Mouse (Mus musculus) liver, embryonic 16.5 days (tissue): Measurements from ENCODE around the gene 1700022I11Rik. TPM values are rescaled to one million over a fixed set of nuclear protein-coding genes. Genes with fewer than 3 reads are reported as not detected.

Experiments
- ATAC-seq: fragments of 200-750 bp; cut with Nextera tagmentation; 2 replicates; pipeline ENCODE4 v1.8.0; 2017; ENCODE audit warnings: low read depth, mild to moderate bottlenecking, moderate number of reproducible peaks, moderate library complexity
- H3K27ac ChIP-seq: fragments of 300-500 bp; sonication (generic); 2 replicates; pipeline ENCODE4 v1.5.1; 2014; ENCODE audit warnings: mild to moderate bottlenecking, low read length
- H3K27me3 ChIP-seq: fragments of 300-500 bp; sonication (generic); 2 replicates; pipeline ENCODE4 v1.6.1; 2014; ENCODE audit warnings: low read depth, low read length, mixed read lengths; ENCODE audit not compliant: control insufficient read depth, insufficient read depth
- H3K36me3 ChIP-seq: fragments of 300-500 bp; sonication (generic); 2 replicates; pipeline ENCODE4 v1.6.1; 2014; ENCODE audit warnings: mild to moderate bottlenecking; ENCODE audit not compliant: control insufficient read depth, insufficient read depth
- H3K4me1 ChIP-seq: fragments of 300-500 bp; sonication (generic); 2 replicates; pipeline ENCODE4 v1.6.1; 2014; ENCODE audit warnings: low read depth, low read length, mixed read lengths; ENCODE audit not compliant: control insufficient read depth
- H3K4me2 ChIP-seq: fragments of 300-500 bp; sonication (generic); 2 replicates; pipeline ENCODE4 v1.6.1; 2014; ENCODE audit warnings: low read depth, low read length, mixed read lengths
- H3K4me3 ChIP-seq: fragments of 300-500 bp; sonication (generic); 2 replicates; pipeline ENCODE4 v1.5.1; 2014; ENCODE audit warnings: low read depth, mild to moderate bottlenecking, low read length
- H3K9ac ChIP-seq: fragments of 300-500 bp; sonication (generic); 2 replicates; pipeline ENCODE4 v1.6.1; 2014; ENCODE audit warnings: low read depth, low read length
- H3K9me3 ChIP-seq: fragments of 300-500 bp; sonication (generic); replicated peaks from 2 replicates; pipeline ENCODE4 v1.6.1; 2016; ENCODE audit warnings: low read length; ENCODE audit not compliant: control insufficient read depth
- WGBS: fragments of 180-500 bp; shearing (Covaris S2); extraction: QIAGEN DNeasy Blood & Tissue Kit; methylation state at CpG from one replicate; pipeline ENCODE4 v1.1.7; 2014; ENCODE audit not compliant: insufficient replicate concordance; 5-methylcytosine and 5-hydroxymethylcytosine counted together
- polyA plus RNA-seq: library from polyadenylated mRNA; unstranded; fragments of >200 nt; fragmentation: Nextera tagmentation; extraction: Ambion mirVana; gene quantifications from 2 replicates; pipeline ENCODE4 v1.2.1, GENCODE M21; 2015

1700022I11Rik gene
- polyA plus RNA-seq, 1 experiment from 2014 or later = 0.17 TPM

GRCm38 (mm10) chr4:42949051-42949675 lies 20.2 kb upstream of the 1700022I11Rik start:
- no peak for ATAC-seq
- 9% methylated on average over 14 of the region's 14 CpGs for WGBS
- no peak overlapping the region for H3K9ac ChIP-seq
- H3K9me3 ChIP-seq = no peaks in the 10 kb centered on the region
- H3K4me2 ChIP-seq = peak overlapping the region; percentile 75
- peaks cover 2% of the 10 kb centered on the region; the same call in 1 of the 2 replicates for H3K4me1 ChIP-seq
- no peaks in the 10 kb centered on the region for H3K36me3 ChIP-seq
- H3K4me3 ChIP-seq = peak overlapping the region; percentile 68; the same call in 1 of the 2 replicates
- H3K27ac ChIP-seq = no peak overlapping the region
- H3K27me3 ChIP-seq = peaks cover 38% of the 10 kb centered on the region

- H3K4me3 ChIP-seq = peak within 1 kb of the TSS; percentile 68
- H3K4me2 ChIP-seq = peak within 1 kb of the TSS; percentile 75
- peak within 1 kb of the TSS; percentile 64 for H3K9ac ChIP-seq
- peak; percentile 97 for ATAC-seq
- H3K27ac ChIP-seq = peak within 1 kb of the TSS; percentile 33; the same call in 1 of the 2 replicates
- H3K27me3 ChIP-seq = peaks cover 38% of the 10 kb centered on the region
- WGBS = under 1% methylated on average over 39 of the region's 39 CpGs
- H3K9me3 ChIP-seq = no peaks in the 10 kb centered on the region
- no peaks in the 10 kb centered on the region for H3K36me3 ChIP-seq
- peaks cover 2% of the 10 kb centered on the region; the same call in 1 of the 2 replicates for H3K4me1 ChIP-seq
These were observed 19.7 kb upstream of the 1700022I11Rik start, which contains the start of gene Dnajb5 for GRCm38 (mm10) chr4:42949676-42950051. Gene Dnajb5 (plus strand): TSS chr4:42949814.

GRCm38 (mm10) chr4:42950065-42950558 lies 19.3 kb upstream of the 1700022I11Rik start:
- H3K9me3 ChIP-seq = no peaks in the 10 kb centered on the region
- H3K27me3 ChIP-seq = peaks cover 38% of the 10 kb centered on the region
- H3K27ac ChIP-seq = peak overlapping the region; percentile 33; the same call in 1 of the 2 replicates
- H3K4me2 ChIP-seq = peak overlapping the region; percentile 75
- H3K4me3 ChIP-seq = peak overlapping the region; percentile 68
- 2% methylated on average over 22 of the region's 27 CpGs for WGBS
- ATAC-seq = peak; percentile 45
- no peaks in the 10 kb centered on the region for H3K36me3 ChIP-seq
- H3K4me1 ChIP-seq = peaks cover 2% of the 10 kb centered on the region; the same call in 1 of the 2 replicates
- H3K9ac ChIP-seq = peak overlapping the region; percentile 64

- Histone ChIP-seq H3K9ac (no peak overlapping the region), H3K9me3 (no peaks in the 10 kb centered on the region), H3K4me1 (peaks cover 2% of the 10 kb centered on the region; the same call in 1 of the 2 replicates), H3K36me3 (no peaks in the 10 kb centered on the region), H3K4me3 (no peak overlapping the region), H3K27me3 (peaks cover 38% of the 10 kb centered on the region), H3K27ac (no peak overlapping the region), H3K4me2 (no peak overlapping the region)
- WGBS = 51% methylated on average over 11 of the region's 11 CpGs
- ATAC-seq = no peak
These were observed 17.9 kb upstream of the 1700022I11Rik start for GRCm38 (mm10) chr4:42951206-42952195.

GRCm38 (mm10) chr4:42952563-42952962 lies 16.8 kb upstream of the 1700022I11Rik start:
- H3K36me3 ChIP-seq = no peaks in the 10 kb centered on the region
- H3K4me2 ChIP-seq = no peak overlapping the region
- no peak overlapping the region for H3K9ac ChIP-seq
- no peak overlapping the region for H3K27ac ChIP-seq
- H3K9me3 ChIP-seq = no peaks in the 10 kb centered on the region
- peaks cover 30% of the 10 kb centered on the region for H3K27me3 ChIP-seq
- ATAC-seq = no peak
- H3K4me3 ChIP-seq = no peak overlapping the region
- peaks cover 2% of the 10 kb centered on the region; the same call in 1 of the 2 replicates for H3K4me1 ChIP-seq
- WGBS = 63% methylated on average over 7 of the region's 7 CpGs

GRCm38 (mm10) chr4:42953435-42954094 lies 15.8 kb upstream of the 1700022I11Rik start:
- Histone ChIP-seq H3K4me2 (no peak overlapping the region), H3K9ac (no peak overlapping the region), H3K4me1 (peaks cover 2% of the 10 kb centered on the region; the same call in 1 of the 2 replicates), H3K36me3 (no peaks in the 10 kb centered on the region), H3K9me3 (no peaks in the 10 kb centered on the region), H3K27me3 (peaks cover 20% of the 10 kb centered on the region), H3K27ac (no peak overlapping the region), H3K4me3 (no peak overlapping the region)
- WGBS = 56% methylated on average over 10 of the region's 10 CpGs
- ATAC-seq = no peak

- H3K4me2 ChIP-seq = no peak overlapping the region
- 13% methylated on average over 10 of the region's 10 CpGs for WGBS
- H3K27me3 ChIP-seq = peaks cover 13% of the 10 kb centered on the region
- H3K36me3 ChIP-seq = no peaks in the 10 kb centered on the region
- H3K4me1 ChIP-seq = peaks cover 2% of the 10 kb centered on the region; the same call in 1 of the 2 replicates
- no peak overlapping the region for H3K4me3 ChIP-seq
- no peaks in the 10 kb centered on the region for H3K9me3 ChIP-seq
- no peak for ATAC-seq
- H3K27ac ChIP-seq = no peak overlapping the region
- H3K9ac ChIP-seq = no peak overlapping the region
These were observed 15.1 kb upstream of the 1700022I11Rik start for GRCm38 (mm10) chr4:42954297-42954696.

- no peaks in the 10 kb centered on the region for H3K36me3 ChIP-seq
- peaks cover 5% of the 10 kb centered on the region for H3K27me3 ChIP-seq
- no peak overlapping the region for H3K9ac ChIP-seq
- no peak overlapping the region for H3K27ac ChIP-seq
- no peak for ATAC-seq
- H3K4me1 ChIP-seq = peaks cover under 1% of the 10 kb centered on the region; the same call in 1 of the 2 replicates
- H3K9me3 ChIP-seq = no peaks in the 10 kb centered on the region
- WGBS = 75% methylated on average over 3 of the region's 3 CpGs
- H3K4me3 ChIP-seq = no peak overlapping the region
- H3K4me2 ChIP-seq = no peak overlapping the region
These were observed 14.2 kb upstream of the 1700022I11Rik start for GRCm38 (mm10) chr4:42955200-42955599.
